Mouse (Mus musculus) forebrain, embryonic 13.5 days (tissue): Measurements from ENCODE around the gene Kcnip2. TPM values are rescaled to one million over a fixed set of nuclear protein-coding genes. Genes with fewer than 3 reads are reported as not detected.
A peak's percentile ranks its signal among the peaks of the same experiment; 100 is the strongest.

Experiments
- ATAC-seq: fragments of 200-750 bp; cut with Nextera tagmentation; 2 replicates; pipeline ENCODE4 v1.8.0; 2017
- H3K27ac ChIP-seq: fragments of 300-500 bp; sonication (generic); 2 replicates; pipeline ENCODE4 v1.5.1; 2015; ENCODE audit warnings: inconsistent platforms, mild to moderate bottlenecking, moderate library complexity
- H3K27me3 ChIP-seq: fragments of 300-500 bp; sonication (generic); 2 replicates; pipeline ENCODE4 v1.6.1; 2015; ENCODE audit warnings: mild to moderate bottlenecking, inconsistent platforms
- H3K36me3 ChIP-seq: fragments of 300-500 bp; sonication (generic); 2 replicates; pipeline ENCODE4 v1.6.1; 2015; ENCODE audit warnings: mild to moderate bottlenecking, inconsistent platforms; ENCODE audit not compliant: poor library complexity, severe bottlenecking
- H3K4me1 ChIP-seq: fragments of 300-500 bp; sonication (generic); 2 replicates; pipeline ENCODE4 v1.6.1; 2015; ENCODE audit warnings: inconsistent platforms
- H3K4me2 ChIP-seq: fragments of 300-500 bp; sonication (generic); 2 replicates; pipeline ENCODE4 v1.6.1; 2015; ENCODE audit warnings: inconsistent platforms, mild to moderate bottlenecking, moderate library complexity
- H3K4me3 ChIP-seq: fragments of 300-500 bp; sonication (generic); 2 replicates; pipeline ENCODE4 v1.5.1; 2015; ENCODE audit warnings: mild to moderate bottlenecking, inconsistent platforms
- H3K9ac ChIP-seq: fragments of 300-500 bp; sonication (generic); 2 replicates; pipeline ENCODE4 v1.6.1; 2015; ENCODE audit warnings: mild to moderate bottlenecking, inconsistent platforms
- H3K9me3 ChIP-seq: fragments of 300-500 bp; sonication (generic); replicated peaks from 2 replicates; pipeline ENCODE4 v1.6.1; 2016; ENCODE audit warnings: inconsistent platforms
- WGBS: fragments of 180-500 bp; shearing (Covaris S2); methylation state at CpG from one replicate; pipeline ENCODE4 v1.1.7; 2015; 5-methylcytosine and 5-hydroxymethylcytosine counted together
- polyA plus RNA-seq: library from polyadenylated mRNA; unstranded; fragments of >200 nt; fragmentation: Nextera tagmentation; extraction: Ambion mirVana; gene quantifications from 2 replicates; pipeline ENCODE4 v1.2.1, GENCODE M21; 2015

The Kcnip2 gene
- polyA plus RNA-seq, 1 experiment from 2014 or later: 2.7 TPM

GRCm38 (mm10) chr19:45742984-45743575 is 72.8 kb downstream of the Kcnip2 start:
- peaks cover 89% of the 10 kb centered on the region for H3K27me3 ChIP-seq
- H3K4me2 ChIP-seq: peak overlapping the region; percentile 70
- H3K9ac ChIP-seq: no peak overlapping the region
- no peaks in the 10 kb centered on the region for H3K9me3 ChIP-seq
- no peak for ATAC-seq
- peaks cover 33% of the 10 kb centered on the region for H3K4me1 ChIP-seq
- peak overlapping the region; percentile 42 for H3K4me3 ChIP-seq
- WGBS: 2% methylated on average over 17 of the region's 44 CpGs
- no peak overlapping the region for H3K27ac ChIP-seq
- H3K36me3 ChIP-seq: no peaks in the 10 kb centered on the region

- under 1% methylated on average over 39 of the region's 68 CpGs for WGBS
- Histone ChIP-seq H3K9me3 (no peaks in the 10 kb centered on the region), H3K4me1 (peaks cover 34% of the 10 kb centered on the region), H3K27me3 (peaks cover 96% of the 10 kb centered on the region), H3K36me3 (no peaks in the 10 kb centered on the region), H3K4me2 (peak within 1 kb of the TSS; percentile 70), H3K27ac (no peak within 1 kb of the TSS), H3K9ac (peak within 1 kb of the TSS; percentile 51), H3K4me3 (peak within 1 kb of the TSS; percentile 42)
- ATAC-seq: no peak
These were observed 73.5 kb downstream of the Kcnip2 start, which contains the start of gene Fgf8 for GRCm38 (mm10) chr19:45742218-45742983. Fgf8 (minus strand) TSS chr19:45742915.

Other genes with a start within 250 kb of the Kcnip2 start
- gene Fbxw4, start 155.7 kb downstream of the Kcnip2 start, polyA plus RNA-seq: 3.4 TPM in 2 replicates
- 1.5 and 2.5 TPM in 2 replicates for gene Fgf8, start 73.1 kb downstream of the Kcnip2 start, polyA plus RNA-seq
- gene Npm3, start 66.5 kb downstream of the Kcnip2 start, polyA plus RNA-seq: 9.4 and 10.9 TPM in 2 replicates
- 85.0 and 88.2 TPM in 2 replicates for gene Mgea5, start 32.2 kb downstream of the Kcnip2 start, polyA plus RNA-seq
- 17.0 and 21.5 TPM in 2 replicates for gene Armh3, start 182.4 kb upstream of the Kcnip2 start, polyA plus RNA-seq
- gene Hps6, start 187.4 kb upstream of the Kcnip2 start, polyA plus RNA-seq: 1.6 and 1.9 TPM in 2 replicates
- 22.3 and 26.6 TPM in 2 replicates for gene Pprc1, start 228.8 kb upstream of the Kcnip2 start, polyA plus RNA-seq
- gene Ldb1, start 229.2 kb upstream of the Kcnip2 start, polyA plus RNA-seq: 118 and 119 TPM in 2 replicates